Mouse (Mus musculus) neural tube, embryonic 15.5 days (tissue): ENCODE measurements around the gene Gatb. TPM values are rescaled to one million over a fixed set of nuclear protein-coding genes. Genes with fewer than 3 reads are reported as not detected.
A peak's percentile ranks its signal among the peaks of the same experiment; 100 is the strongest.

Experiments
- ATAC-seq: fragments of 200-750 bp; cut with Nextera tagmentation; 2 replicates; pipeline ENCODE4 v1.8.0; 2017; ENCODE audit warnings: mild to moderate bottlenecking, moderate TSS enrichment, moderate library complexity; ENCODE audit not compliant: low FRiP score
- H3K27ac ChIP-seq: fragments of 300-500 bp; sonication (generic); replicated peaks from 2 replicates; pipeline ENCODE4 v1.5.1; 2015; ENCODE audit warnings: mild to moderate bottlenecking, inconsistent platforms
- H3K27me3 ChIP-seq: fragments of 300-500 bp; sonication (generic); replicated peaks from 2 replicates; pipeline ENCODE4 v1.6.1; 2015; ENCODE audit warnings: inconsistent platforms
- H3K36me3 ChIP-seq: fragments of 300-500 bp; sonication (generic); 2 replicates; pipeline ENCODE4 v1.6.1; 2015; ENCODE audit warnings: inconsistent platforms
- H3K4me1 ChIP-seq: fragments of 300-500 bp; sonication (generic); 2 replicates; pipeline ENCODE4 v1.6.1; 2015; ENCODE audit warnings: inconsistent platforms
- H3K4me2 ChIP-seq: fragments of 300-500 bp; sonication (generic); 2 replicates; pipeline ENCODE4 v1.6.1; 2015; ENCODE audit warnings: inconsistent platforms, mild to moderate bottlenecking, moderate library complexity
- H3K4me3 ChIP-seq: fragments of 300-500 bp; sonication (generic); replicated peaks from 2 replicates; pipeline ENCODE4 v1.5.1; 2015; ENCODE audit warnings: mild to moderate bottlenecking, inconsistent platforms
- H3K9ac ChIP-seq: fragments of 300-500 bp; sonication (generic); replicated peaks from 2 replicates; pipeline ENCODE4 v1.6.1; 2015; ENCODE audit warnings: mild to moderate bottlenecking, inconsistent platforms
- H3K9me3 ChIP-seq: fragments of 300-500 bp; sonication (generic); replicated peaks from 2 replicates; pipeline ENCODE4 v1.6.1; 2016; ENCODE audit warnings: inconsistent platforms
- WGBS: fragments of 180-500 bp; shearing (Covaris S2); methylation state at CpG from one replicate; pipeline ENCODE4 v1.1.7; 2015; ENCODE audit warnings: mixed read lengths; 5-methylcytosine and 5-hydroxymethylcytosine counted together
- polyA plus RNA-seq: library from polyadenylated mRNA; unstranded; fragments of >200 nt; fragmentation: Nextera tagmentation; extraction: Ambion mirVana; gene quantifications from 2 replicates; pipeline ENCODE4 v1.2.1, GENCODE M21; 2015

The Gatb gene
- polyA plus RNA-seq = 20.9 TPM in 2 replicates

GRCm38 (mm10) chr3:85573864-85574830 lies at the start of gene Gatb:
Gene Gatb, plus strand, starts transcription at chr3:85574119.
- H3K4me2 ChIP-seq = peak within 1 kb of the TSS; percentile 86
- no peaks in the 10 kb centered on the region for H3K27me3 ChIP-seq
- ATAC-seq = peak; percentile 99
- peak within 1 kb of the TSS; percentile 91 for H3K27ac ChIP-seq
- no peaks in the 10 kb centered on the region for H3K36me3 ChIP-seq
- peak within 1 kb of the TSS; percentile 81 for H3K9ac ChIP-seq
- WGBS = 2% methylated on average over 41 of the region's 41 CpGs
- H3K4me1 ChIP-seq = no peaks in the 10 kb centered on the region
- H3K4me3 ChIP-seq = peak within 1 kb of the TSS; percentile 65
- no peaks in the 10 kb centered on the region for H3K9me3 ChIP-seq

- Histone ChIP-seq H3K36me3 (no peaks in the 10 kb centered on the region), H3K4me3 (no peak overlapping the region), H3K9ac (no peak overlapping the region), H3K4me1 (peaks cover 26% of the 10 kb centered on the region), H3K4me2 (no peak overlapping the region), H3K27ac (no peak overlapping the region), H3K27me3 (no peaks in the 10 kb centered on the region), H3K9me3 (no peaks in the 10 kb centered on the region)
- no peak for ATAC-seq
- WGBS = 75% methylated on average over 8 of the region's 8 CpGs
Measured at GRCm38 (mm10) chr3:85530601-85531161, 43.2 kb upstream of the Gatb start.

- Histone ChIP-seq H3K27ac (no peak overlapping the region), H3K9ac (no peak overlapping the region), H3K4me3 (no peak overlapping the region), H3K4me2 (no peak overlapping the region), H3K9me3 (no peaks in the 10 kb centered on the region), H3K4me1 (peaks cover 30% of the 10 kb centered on the region), H3K27me3 (no peaks in the 10 kb centered on the region), H3K36me3 (no peaks in the 10 kb centered on the region)
- no peak for ATAC-seq
- WGBS = 42% methylated on average over 3 of the region's 3 CpGs
Measured at GRCm38 (mm10) chr3:85532376-85532775, 41.5 kb upstream of the Gatb start.

- Histone ChIP-seq H3K36me3 (no peaks in the 10 kb centered on the region), H3K4me2 (no peak overlapping the region), H3K9me3 (no peaks in the 10 kb centered on the region), H3K27ac (no peak overlapping the region), H3K4me3 (no peak overlapping the region), H3K9ac (no peak overlapping the region), H3K4me1 (peaks cover 30% of the 10 kb centered on the region), H3K27me3 (no peaks in the 10 kb centered on the region)
- 65% methylated on average over 3 of the region's 3 CpGs for WGBS
- no peak for ATAC-seq
Measured at GRCm38 (mm10) chr3:85535042-85535441, 38.9 kb upstream of the Gatb start.

- no peak overlapping the region for H3K27ac ChIP-seq
- no peak overlapping the region for H3K9ac ChIP-seq
- no peak overlapping the region for H3K4me2 ChIP-seq
- H3K9me3 ChIP-seq = no peaks in the 10 kb centered on the region
- H3K4me1 ChIP-seq = peaks cover 24% of the 10 kb centered on the region
- H3K27me3 ChIP-seq = no peaks in the 10 kb centered on the region
- H3K4me3 ChIP-seq = no peak overlapping the region
- ATAC-seq = no peak; the same call in 1 of the 2 replicates
- no peaks in the 10 kb centered on the region for H3K36me3 ChIP-seq
- WGBS = 50% methylated on average over 11 of the region's 11 CpGs
Measured at GRCm38 (mm10) chr3:85535621-85536520, 38.0 kb upstream of the Gatb start.

- H3K9me3 ChIP-seq = no peaks in the 10 kb centered on the region
- H3K9ac ChIP-seq = no peak overlapping the region
- no peak overlapping the region for H3K4me3 ChIP-seq
- H3K27ac ChIP-seq = no peak overlapping the region
- no peak overlapping the region for H3K4me2 ChIP-seq
- no peak for ATAC-seq
- 61% methylated on average over 3 of the region's 3 CpGs for WGBS
- H3K27me3 ChIP-seq = no peaks in the 10 kb centered on the region
- no peaks in the 10 kb centered on the region for H3K36me3 ChIP-seq
- no peaks in the 10 kb centered on the region for H3K4me1 ChIP-seq
Measured at GRCm38 (mm10) chr3:85542765-85543164, 31.2 kb upstream of the Gatb start.

GRCm38 (mm10) chr3:85543652-85544051 lies 30.3 kb upstream of the Gatb start:
- WGBS = 51% methylated on average over 2 of the region's 2 CpGs
- H3K4me1 ChIP-seq = no peaks in the 10 kb centered on the region
- H3K4me3 ChIP-seq = no peak overlapping the region
- H3K27ac ChIP-seq = no peak overlapping the region
- no peaks in the 10 kb centered on the region for H3K27me3 ChIP-seq
- H3K9ac ChIP-seq = no peak overlapping the region
- H3K9me3 ChIP-seq = no peaks in the 10 kb centered on the region
- ATAC-seq = no peak
- no peaks in the 10 kb centered on the region for H3K36me3 ChIP-seq
- no peak overlapping the region for H3K4me2 ChIP-seq

- WGBS = 68% methylated on average over 4 of the region's 4 CpGs
- Histone ChIP-seq H3K9ac (no peak overlapping the region), H3K9me3 (no peaks in the 10 kb centered on the region), H3K4me1 (peaks cover 11% of the 10 kb centered on the region; the same call in 1 of the 2 replicates), H3K4me3 (no peak overlapping the region), H3K27ac (no peak overlapping the region), H3K36me3 (no peaks in the 10 kb centered on the region), H3K4me2 (no peak overlapping the region), H3K27me3 (no peaks in the 10 kb centered on the region)
- no peak for ATAC-seq
Measured at GRCm38 (mm10) chr3:85550312-85550711, 23.6 kb upstream of the Gatb start.

- 62% methylated on average over 2 of the region's 2 CpGs for WGBS
- no peaks in the 10 kb centered on the region for H3K9me3 ChIP-seq
- ATAC-seq = no peak
Measured at GRCm38 (mm10) chr3:85551352-85551751, 22.6 kb upstream of the Gatb start.

GRCm38 (mm10) chr3:85553731-85554277 lies 20.1 kb upstream of the Gatb start:
- Histone ChIP-seq H3K27ac (no peak overlapping the region), H3K36me3 (no peaks in the 10 kb centered on the region), H3K9ac (no peak overlapping the region), H3K27me3 (no peaks in the 10 kb centered on the region), H3K9me3 (no peaks in the 10 kb centered on the region), H3K4me1 (peaks cover 11% of the 10 kb centered on the region; the same call in 1 of the 2 replicates), H3K4me2 (no peak overlapping the region), H3K4me3 (no peak overlapping the region)
- ATAC-seq = no peak
- WGBS = 82% methylated on average over 6 of the region's 6 CpGs

More at GRCm38 (mm10) chr3:85551352-85551751, 22.6 kb upstream of the Gatb start:
- Histone ChIP-seq H3K27me3 (no peaks in the 10 kb centered on the region), H3K27ac (no peak overlapping the region), H3K36me3 (no peaks in the 10 kb centered on the region), H3K4me1 (peaks cover 11% of the 10 kb centered on the region; the same call in 1 of the 2 replicates), H3K4me2 (no peak overlapping the region), H3K4me3 (no peak overlapping the region), H3K9ac (no peak overlapping the region)

- H3K27ac ChIP-seq = no peak overlapping the region
- no peak overlapping the region for H3K4me3 ChIP-seq
- no peaks in the 10 kb centered on the region for H3K36me3 ChIP-seq
- no peak overlapping the region for H3K4me2 ChIP-seq
- H3K9ac ChIP-seq = no peak overlapping the region
- no peaks in the 10 kb centered on the region for H3K27me3 ChIP-seq
- ATAC-seq = no peak
- H3K9me3 ChIP-seq = no peaks in the 10 kb centered on the region
- H3K4me1 ChIP-seq = no peaks in the 10 kb centered on the region
- WGBS = 77% methylated on average over 2 of the region's 2 CpGs
Measured at GRCm38 (mm10) chr3:85564603-85565002, 9.3 kb upstream of the Gatb start.
